ENCODE assay signal across 8 mouse cellular contexts in the genomic region with DNA sequence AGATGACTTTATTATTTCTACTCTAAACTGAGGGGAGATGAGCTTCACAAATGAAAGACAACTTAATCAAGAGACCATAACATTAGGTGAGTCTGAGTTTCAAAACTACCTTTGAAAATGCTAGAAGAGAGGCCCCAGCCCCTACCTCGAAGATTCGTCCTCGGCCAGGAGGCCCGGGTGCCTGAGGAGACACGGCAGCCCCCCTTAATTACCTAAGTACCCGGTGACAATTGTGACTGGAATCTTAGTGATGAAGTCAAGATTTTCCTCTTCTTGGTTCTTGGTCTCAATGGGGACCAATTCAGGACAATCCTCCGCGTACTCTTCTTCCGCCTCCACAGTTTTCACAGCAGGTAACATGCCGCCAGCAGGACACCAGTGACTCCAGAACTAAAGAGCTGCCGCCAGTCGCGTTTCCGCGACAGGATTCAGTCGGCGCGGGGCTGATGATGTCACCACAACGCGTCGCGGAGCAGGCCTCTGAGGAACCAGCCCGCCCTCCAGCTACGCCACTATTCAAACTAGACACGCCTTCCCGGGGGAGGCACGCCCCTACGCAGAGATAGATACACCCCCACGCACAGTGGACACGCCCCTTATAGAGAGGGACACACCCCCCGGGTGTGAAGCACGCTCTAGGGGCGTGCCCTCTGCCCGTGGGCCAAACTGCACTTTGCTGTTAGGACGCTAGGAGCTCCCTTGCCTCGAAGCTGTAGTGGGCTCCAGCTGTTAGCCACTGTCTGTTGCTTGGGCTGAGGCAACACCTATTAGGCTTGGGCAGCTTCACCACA. TPM values are rescaled to one million over a fixed set of nuclear protein-coding genes. Genes with fewer than 3 reads are reported as not detected.
DNase-seq lines count a peak whose midpoint lies in the region; ATAC-seq and TF ChIP-seq lines count a peak whose summit lies in the region.

TSS of gene Cbwd1 (minus strand) at position 439 of the 791 bp plus-strand sequence.

- peak within 1 kb of the TSS; percentile 75 for H3K4me2 ChIP-seq in hindbrain, postnatal 0 days (ENCODE audit: low read depth, low read length)

- H3K36me3 ChIP-seq in hindbrain, postnatal 0 days (ENCODE audit: insufficient read depth, low read length), result no peaks in the 10 kb centered on the region

- no peaks in the 10 kb centered on the region for H3K9me3 ChIP-seq in hindbrain, postnatal 0 days (ENCODE audit: low read length)

- H3K4me3 ChIP-seq in gastrocnemius, adult 2 months, result peak within 1 kb of the TSS; percentile 87
- H3K4me3 ChIP-seq in hindbrain, postnatal 0 days (ENCODE audit: low read length), result peak within 1 kb of the TSS; percentile 62
- H3K4me3 ChIP-seq in left cerebral cortex, adult 2 months, result peak within 1 kb of the TSS; percentile 76

- peak; percentile 99 for ATAC-seq in common myeloid progenitor, adult 5-6 weeks (replicated peaks; ENCODE audit: low read depth, poor library complexity, severe bottlenecking)
- peak; percentile 100 for ATAC-seq in hindbrain, postnatal 0 days
- ATAC-seq in megakaryocyte, adult 5-6 weeks (ENCODE audit: poor library complexity, severe bottlenecking), result peak; percentile 99

- H3K27ac ChIP-seq in gastrocnemius, adult 2 months, result peak within 1 kb of the TSS; percentile 88
- no peak within 1 kb of the TSS for H3K27ac ChIP-seq in hindbrain, postnatal 0 days
- H3K27ac ChIP-seq in left cerebral cortex, adult 2 months, result peak within 1 kb of the TSS; percentile 57; the same call in 1 of the 2 replicates

- WGBS in hindbrain, postnatal 0 days, result under 1% methylated on average over 36 of the region's 36 CpGs

- peak within 1 kb of the TSS; percentile 60 for H3K9ac ChIP-seq in hindbrain, postnatal 0 days (replicated peaks; ENCODE audit: low read length)

- peak; percentile 99 for DNase-seq in ZHBTc4 (ENCODE audit: low read depth, low spot score)
- DNase-seq in gastrocnemius, adult 2 months, result peak; percentile 98
- peak; percentile 99 for DNase-seq in hindbrain, postnatal 0 days (ENCODE audit: low spot score)
- DNase-seq in left cerebral cortex, adult 2 months (ENCODE audit: extremely low spot score in 1 of 2, low spot score in 2 of 2), result peak; percentile 96 to 98
- DNase-seq in right cerebral cortex, adult 2 months (ENCODE audit: low spot score in 2 of 2), result peak; percentile 98
- peak; percentile 98 for DNase-seq in urinary bladder, postnatal 14 days (ENCODE audit: low spot score)

- peak; percentile 92; the same call in 1 of the 2 replicates for TF ChIP-seq CTCF in gastrocnemius, adult 2 months (IDR thresholded peaks at IDR 0.05)
- TF ChIP-seq CTCF in hindbrain, postnatal 0 days (IDR thresholded peaks at IDR 0.05; ENCODE audit: low read depth), result peak; percentile 91
- TF ChIP-seq CTCF in left cerebral cortex, adult 2 months (IDR thresholded peaks at IDR 0.05), result peak; percentile 87

- 0 out of 2 replicates have a peak, but pooled peaks cover 4% of the 10 kb centered on the region for H3K4me1 ChIP-seq in hindbrain, postnatal 0 days (ENCODE audit: insufficient read depth, low read length)

- H3K27me3 ChIP-seq in hindbrain, postnatal 0 days (ENCODE audit: insufficient read depth, low read length), result no peaks in the 10 kb centered on the region

- intact Hi-C loops in gastrocnemius, adult 2 months (cut with DNase I), result loop anchor here (5.0 to 10.0 kb wide), 4 partner anchors 36 to 487 kb away; partner anchors contain the start of genes Dock8 and Fam122a
- intact Hi-C loops in left cerebral cortex, adult 2 months (cut with DNase I), result loop anchor here (5.0 kb wide), 4 partner anchors 106 to 486 kb away; no protein-coding TSS in a partner anchor

RNA-seq across cellular contexts. Expression of gene Cbwd1, which starts in this region (rescaled TPM):
- total RNA-seq in common myeloid progenitor, adult 5-6 weeks (2017), result 28.7 and 37.4 TPM in 2 replicates
- total RNA-seq in gastrocnemius, adult 2 months (2021), result 10 to 100 TPM; 15.3 to 16.8 TPM
- total RNA-seq in hindbrain, postnatal 0 days (2014; rRNA removed), result 7.3 and 12.8 TPM in 2 replicates
- 8.3 and 10.4 TPM in 2 replicates for polyA plus RNA-seq in hindbrain, postnatal 0 days (2015; fragmentation: Nextera tagmentation; extraction: Ambion mirVana)
- total RNA-seq in left cerebral cortex, adult 2 months (2021), result 10 to 100 TPM; 12.4 to 16.2 TPM
- total RNA-seq in megakaryocyte, adult 5-6 weeks (2015), result 5.9 and 7.3 TPM in 2 replicates
- total RNA-seq in megakaryocyte, adult 5-6 weeks (2017), result 10.4 and 16.2 TPM in 2 replicates
